Mouse (Mus musculus) gastrocnemius, postnatal 14 days (tissue): ENCODE data around the gene Prkd3. TPM values are rescaled to one million over a fixed set of nuclear protein-coding genes. Genes with fewer than 3 reads are reported as not detected.

Source experiments
- DNase-seq: peaks from one replicate; pipeline ENCODE4 v3.0.0; 2021; ENCODE audit warnings: mixed read lengths
- intact Hi-C: fragments of 180-260 bp; cut with DNase I; formaldehyde crosslinking; loops from one replicate; pipeline ENCODE4 v1.15.1; 2025; ENCODE audit warnings: low total_unique reads
- long read RNA-seq, 2 experiments: library from polyadenylated mRNA; stranded (forward); transcript quantifications; one replicate each; pipeline ENCODE4 v2.0.0; 2021
- total RNA-seq, 2 experiments: library from RNA; stranded (reverse); gene quantifications; 2 replicates each; pipeline ENCODE4 v1.2.3; 2021

The Prkd3 gene
- 10 to 100 TPM; 11.7 to 13.3 TPM for total RNA-seq
- long read RNA-seq, experiment 1, full-length matches to known transcripts: 3 of 7 reads
- long read RNA-seq, experiment 1, partial matches to known transcripts: 1 of 7 reads
- long read RNA-seq, experiment 1, other reads (novel, unspliced or antisense): 3 of 7 reads
- long read RNA-seq, experiment 2, full-length matches to known transcripts: 4 of 6 reads
- long read RNA-seq, experiment 2, partial matches to known transcripts: 1 of 6 reads
- long read RNA-seq, experiment 2, other reads (novel, unspliced or antisense): 1 of 6 reads

GRCm38 (mm10) chr17:79020208-79020983 lies at the start of gene Prkd3:
Prkd3 (minus strand) TSS chr17:79020816.
- DNase-seq: peak; percentile 65
- intact Hi-C loops: no loop called here

DNA sequence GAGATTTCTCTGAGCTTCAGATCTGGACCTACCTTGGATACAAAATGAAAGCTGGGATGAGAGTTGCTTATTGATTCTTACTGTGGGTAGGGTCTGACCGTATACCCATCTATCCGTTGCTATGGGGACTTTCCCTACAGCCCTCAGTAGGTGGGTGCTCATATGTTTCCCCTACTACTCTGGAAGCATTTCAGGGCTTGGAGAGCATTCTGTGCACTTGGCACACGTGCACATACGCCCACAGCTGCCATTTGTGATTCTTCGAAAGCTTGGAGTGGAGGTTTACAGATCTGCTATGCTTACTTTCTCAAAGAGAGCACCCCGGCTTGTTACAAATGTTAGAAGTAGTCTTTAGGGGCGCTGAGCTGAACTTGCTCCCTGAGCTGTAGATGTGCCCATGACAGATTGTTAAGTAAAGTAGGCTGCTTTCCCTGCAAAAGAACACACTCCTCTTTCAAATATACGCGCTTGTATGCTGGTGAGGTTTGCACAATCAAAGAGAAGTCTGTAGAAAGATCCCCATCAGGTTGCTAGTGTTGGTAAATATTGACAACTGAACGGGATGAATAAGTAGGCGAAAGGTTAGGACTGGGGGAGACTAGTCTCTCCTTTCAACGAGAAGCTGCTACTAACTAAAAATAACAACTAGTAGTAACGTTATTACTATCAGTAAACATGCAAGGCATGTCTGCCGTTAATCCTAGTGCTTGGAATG lies 49.3 kb upstream of the Prkd3 start:
- DNase-seq: no peak
- intact Hi-C loops: no loop called here

DNA sequence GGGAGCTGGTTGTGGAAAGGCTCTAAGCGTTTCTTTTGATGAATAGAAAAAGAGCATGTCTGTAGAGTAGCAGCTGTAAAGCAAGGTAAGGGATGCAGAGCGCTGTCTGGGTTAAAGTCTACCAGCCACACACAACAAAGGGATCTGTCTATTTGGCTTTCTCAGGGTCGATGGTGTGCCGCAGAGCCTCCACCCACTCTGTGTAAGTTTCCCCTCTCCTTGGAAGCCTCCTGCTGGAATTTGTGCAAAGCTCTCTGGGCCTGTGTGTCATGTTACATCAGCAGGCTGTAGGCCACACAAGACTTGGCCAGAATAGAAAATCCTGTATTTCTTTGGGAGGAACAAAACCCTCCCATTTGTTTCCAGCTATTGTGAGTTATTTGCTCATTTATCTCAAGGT lies 48.4 kb upstream of the Prkd3 start:
- intact Hi-C loops: no loop called here
- peak; percentile 33 for DNase-seq

DNA sequence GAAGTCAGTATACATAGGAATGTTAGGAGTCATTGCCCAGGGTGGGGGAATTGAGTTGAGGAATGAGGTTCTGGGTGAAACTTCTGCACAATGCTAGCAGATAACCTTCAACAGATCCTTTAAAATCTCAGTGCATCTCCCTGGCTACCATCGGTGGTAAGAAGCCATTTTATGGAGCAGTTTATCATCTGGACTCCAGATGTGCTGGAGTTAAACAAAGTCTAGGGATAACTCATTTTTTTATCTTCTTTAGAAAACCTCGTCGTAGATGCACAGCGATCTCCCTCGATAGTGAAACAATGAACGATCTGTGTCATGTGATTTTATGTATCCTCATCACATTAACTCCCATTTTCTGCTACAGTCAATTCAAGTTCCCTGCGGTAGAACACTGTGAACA lies 48.0 kb upstream of the Prkd3 start:
- intact Hi-C loops: no loop called here
- DNase-seq: no peak

DNA sequence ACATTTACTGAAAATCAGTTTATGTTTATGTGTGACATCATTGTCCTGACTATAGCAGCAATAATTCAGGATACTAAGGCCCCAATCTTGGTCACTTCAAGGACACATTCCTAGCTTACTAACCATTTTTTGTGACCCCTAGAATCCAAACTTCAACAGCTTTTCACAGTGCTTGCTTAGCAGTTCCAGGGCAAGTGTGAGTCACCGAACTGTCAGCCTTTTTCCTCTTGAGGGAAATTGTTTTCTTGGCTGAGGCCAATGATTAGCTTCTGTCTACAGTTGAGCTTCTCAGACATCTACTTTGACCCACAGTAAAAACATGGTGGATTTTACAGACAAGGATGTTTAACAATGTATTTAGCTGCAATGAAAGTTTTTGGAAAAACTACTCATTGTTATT lies 43.6 kb upstream of the Prkd3 start:
- intact Hi-C loops: no loop called here
- no peak for DNase-seq

- intact Hi-C loops: no loop called here
Measured at GRCm38 (mm10) chr17:79060221-79060620, 39.6 kb upstream of the Prkd3 start.

DNA sequence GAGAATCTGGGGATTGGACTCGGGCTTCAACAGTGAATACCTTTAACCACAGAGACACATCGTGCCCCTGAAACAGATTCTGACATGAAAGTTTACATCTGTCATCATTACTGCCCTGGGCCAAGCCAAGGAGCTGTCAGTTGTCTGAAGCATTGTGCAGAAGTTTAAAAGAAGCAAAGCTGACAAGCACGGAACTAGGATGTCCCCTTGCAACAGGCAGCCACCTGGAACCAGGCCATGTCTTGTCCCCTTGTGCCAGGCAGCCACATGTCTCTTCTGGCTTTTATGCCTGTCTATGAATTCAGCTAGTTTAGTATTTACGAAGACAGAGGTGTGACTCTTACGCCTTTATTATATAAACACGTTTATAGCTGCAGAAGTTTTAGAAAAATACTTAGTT lies 37.7 kb upstream of the Prkd3 start:
- DNase-seq: no peak
- intact Hi-C loops: no loop called here

More at GRCm38 (mm10) chr17:79060221-79060620, 39.6 kb upstream of the Prkd3 start:
- DNase-seq: no peak

DNA sequence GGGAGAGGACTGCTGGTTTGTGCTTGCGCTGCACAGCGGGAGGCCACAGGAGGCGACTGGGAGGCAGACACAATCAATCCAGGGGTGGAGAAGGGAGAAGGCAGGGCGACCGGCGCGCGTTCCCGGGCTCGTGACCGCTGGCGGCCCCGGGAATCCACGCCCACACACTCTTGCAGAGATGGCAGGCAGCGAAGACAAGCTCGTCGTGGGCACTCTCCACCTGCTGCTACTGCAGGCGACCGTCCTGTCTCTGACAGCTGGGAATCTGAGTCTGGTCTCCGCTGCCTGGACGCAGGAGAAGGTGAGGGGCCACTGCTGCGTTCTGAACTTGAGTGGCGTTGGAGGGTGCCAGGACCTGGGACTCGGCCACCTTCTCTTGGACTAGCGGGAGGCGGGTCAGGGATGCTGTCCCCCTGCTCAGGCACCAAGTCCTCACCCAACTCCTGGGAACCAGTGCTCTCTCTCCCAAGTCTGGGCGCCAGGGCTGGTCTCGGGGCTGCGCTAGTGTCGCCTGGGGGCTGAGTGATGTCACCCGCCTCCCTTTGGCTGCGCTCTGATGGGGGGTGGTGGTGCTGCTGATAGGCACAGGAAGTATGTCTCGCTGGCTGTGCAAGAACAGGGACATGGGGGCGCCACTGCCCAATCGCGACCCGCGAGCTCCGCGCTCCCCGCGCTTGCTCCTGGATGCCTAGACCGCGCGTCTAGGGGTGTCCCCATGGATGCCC lies 31.6 kb upstream of the Prkd3 start:
- peak; percentile 74 for DNase-seq
- intact Hi-C loops: no loop called here

DNA sequence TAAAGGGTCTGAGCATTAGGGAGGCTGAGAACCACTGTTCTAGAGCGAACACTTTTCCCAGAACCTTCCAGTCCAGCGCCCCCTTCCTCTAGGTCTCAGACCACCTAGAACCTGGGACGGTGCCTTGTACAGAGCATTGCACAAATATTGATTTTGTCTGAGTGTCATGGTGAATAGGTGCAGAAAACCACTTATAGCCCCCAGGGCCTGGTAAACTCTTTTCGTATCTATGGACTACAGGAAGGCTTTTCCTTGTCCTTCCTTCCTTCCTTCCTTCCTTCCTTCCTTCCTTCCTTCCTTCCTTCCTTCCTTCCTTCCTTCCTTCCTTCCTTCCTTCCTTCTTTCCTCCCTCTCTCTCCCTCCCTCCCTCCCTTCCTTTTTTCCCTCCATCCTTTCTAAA lies 31.0 kb upstream of the Prkd3 start, which contains the start of gene Qpct:
TSS of gene Qpct (plus strand) at position 301 of the 400 bp plus-strand sequence.
- intact Hi-C loops: no loop called here

GRCm38 (mm10) chr17:79043705-79044104 lies 23.1 kb upstream of the Prkd3 start:
- no peak for DNase-seq
- intact Hi-C loops: no loop called here

More for the DNA sequence above, 31.0 kb upstream of the Prkd3 start, which contains the start of gene Qpct:
- DNase-seq: no peak

GRCm38 (mm10) chr17:79039660-79040059 lies 19.0 kb upstream of the Prkd3 start:
- DNase-seq: no peak
- intact Hi-C loops: no loop called here

DNA sequence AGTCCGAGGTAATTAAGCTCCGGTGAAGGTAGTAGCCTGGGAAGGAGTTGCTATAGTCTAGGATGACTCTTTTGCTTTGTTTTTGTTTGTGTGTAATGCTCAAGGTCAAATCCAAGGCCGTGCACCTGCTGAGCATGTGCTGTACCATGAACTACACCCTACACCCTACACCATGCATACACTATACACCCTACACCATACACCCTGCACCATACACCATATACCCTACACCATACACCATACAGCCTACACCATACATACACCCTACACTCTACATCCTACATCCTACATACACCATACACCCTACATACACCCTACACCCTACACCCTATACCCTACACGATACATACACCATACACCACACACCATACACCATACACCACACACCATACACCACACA lies 12.2 kb upstream of the Prkd3 start:
- intact Hi-C loops: no loop called here
- no peak for DNase-seq

DNA sequence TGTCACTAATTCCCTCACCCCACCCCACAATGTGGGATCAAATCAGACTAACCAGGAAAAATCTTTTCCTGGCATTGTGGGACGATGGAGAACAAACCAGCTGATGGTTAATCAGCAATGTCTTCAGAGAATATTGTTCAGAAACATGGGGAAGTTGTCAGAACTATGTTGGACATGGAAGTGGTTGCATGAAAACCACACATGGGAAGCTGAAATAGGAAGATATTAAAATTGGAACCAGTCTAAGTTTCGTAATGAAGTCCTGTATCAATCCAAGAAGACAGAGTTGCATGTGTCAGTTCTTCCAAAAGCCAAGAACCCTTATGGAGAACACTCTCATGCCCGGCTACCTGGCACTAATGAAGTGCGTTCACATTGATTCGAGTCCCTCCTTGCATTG lies 11.0 kb upstream of the Prkd3 start:
- DNase-seq: no peak
- intact Hi-C loops: no loop called here

DNA sequence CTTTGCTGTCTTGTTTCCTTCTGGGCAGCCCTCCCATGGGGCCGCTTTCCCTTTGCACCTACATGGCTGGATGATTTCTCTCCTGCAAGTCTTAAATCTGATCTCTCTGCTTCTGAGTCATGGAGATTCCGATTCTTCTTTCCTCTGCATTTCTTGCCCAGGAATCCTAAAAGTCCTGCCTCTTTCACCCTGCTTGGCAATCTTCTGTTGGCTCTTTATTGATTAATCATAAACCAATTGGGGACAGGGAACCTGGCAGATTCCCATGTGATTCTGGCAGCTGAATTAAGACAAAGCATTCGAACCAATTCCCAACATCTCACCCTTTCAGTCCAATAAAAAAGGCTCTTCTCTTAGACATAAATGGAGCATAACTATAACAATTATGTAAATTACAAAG lies 8.6 kb upstream of the Prkd3 start:
- no peak for DNase-seq
- intact Hi-C loops: no loop called here

DNA sequence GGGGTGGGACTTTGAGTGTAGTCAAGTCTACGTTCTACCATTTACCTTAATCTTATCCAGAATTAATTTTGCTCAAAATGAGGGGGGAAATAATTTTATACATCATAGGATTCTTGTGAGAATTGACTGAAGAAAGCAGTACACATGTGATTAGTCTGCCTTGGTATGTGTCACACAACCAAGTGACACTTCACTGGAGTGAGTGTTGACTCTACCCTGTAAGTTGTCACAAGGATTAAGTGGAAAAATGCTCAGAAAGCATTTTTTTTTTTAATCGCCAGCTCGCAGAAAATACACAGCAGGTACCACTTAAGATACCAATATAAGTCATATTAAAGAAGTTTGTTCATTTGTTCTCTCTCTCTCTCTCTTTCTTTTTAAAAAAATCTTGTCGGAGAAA lies 3.9 kb upstream of the Prkd3 start:
- no peak for DNase-seq
- intact Hi-C loops: no loop called here

DNA sequence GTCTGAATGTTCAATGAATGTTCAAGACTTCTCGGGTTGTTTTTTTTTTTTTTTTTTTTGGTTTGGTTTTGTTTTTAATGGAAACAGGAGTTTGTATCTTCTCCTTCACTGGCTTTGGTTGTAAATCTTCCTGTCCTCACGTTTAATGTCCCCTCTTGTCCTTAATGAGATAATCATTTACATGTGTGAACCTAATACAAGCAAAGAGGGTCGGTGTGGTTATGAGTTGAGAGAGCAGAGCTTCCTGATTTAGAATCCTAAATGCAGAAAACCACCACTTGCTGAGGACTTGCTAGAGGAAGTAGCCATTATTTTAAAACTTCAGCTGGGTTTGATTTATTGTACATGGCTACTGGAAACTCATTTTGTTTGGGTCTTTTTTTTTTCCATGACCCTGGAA lies 2.1 kb upstream of the Prkd3 start:
- intact Hi-C loops: no loop called here
- no peak for DNase-seq

DNA sequence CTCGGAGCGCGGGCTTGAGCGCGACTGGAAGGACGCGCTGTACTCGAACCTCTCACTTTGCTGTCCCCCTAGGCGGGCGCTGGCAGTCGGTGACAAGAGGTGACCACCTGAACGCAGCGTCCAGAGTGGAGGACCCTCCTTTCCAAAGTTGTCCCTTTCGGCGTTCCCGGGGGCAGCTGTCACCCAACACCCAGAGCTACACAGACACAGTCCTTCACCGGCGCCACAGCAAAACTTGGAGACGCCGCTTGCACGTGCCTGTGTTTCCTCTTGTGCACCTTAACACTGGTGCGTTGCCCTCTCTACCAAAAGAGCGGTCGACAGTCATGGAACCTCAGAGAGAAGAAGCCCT lies 344 bp upstream of the Prkd3 start:
- DNase-seq: no peak
- intact Hi-C loops: no loop called here

DNA sequence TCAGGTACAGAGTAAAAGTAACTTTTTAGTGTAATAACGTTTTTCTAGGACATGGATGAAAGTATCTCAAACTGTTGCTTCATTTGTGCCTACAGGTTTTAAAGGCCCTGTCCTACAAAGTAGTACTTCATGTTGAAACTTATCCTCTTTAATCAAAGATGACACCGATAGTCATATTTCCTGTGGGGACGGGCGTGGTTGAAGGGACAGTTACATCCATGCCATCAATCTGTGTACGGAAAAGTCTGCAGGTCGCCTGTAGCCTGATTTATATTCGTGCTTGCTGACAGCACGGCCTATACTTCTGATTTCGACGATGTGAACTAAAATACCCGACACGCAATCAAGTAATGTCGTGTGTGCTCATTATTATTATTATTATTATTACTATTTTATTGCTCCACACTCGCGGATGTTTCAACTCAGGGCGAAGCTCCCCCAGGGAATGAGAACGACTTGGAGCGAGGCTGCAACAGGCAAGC lies 849 bp downstream of the Prkd3 start:
- no peak for DNase-seq
- intact Hi-C loops: no loop called here

DNA sequence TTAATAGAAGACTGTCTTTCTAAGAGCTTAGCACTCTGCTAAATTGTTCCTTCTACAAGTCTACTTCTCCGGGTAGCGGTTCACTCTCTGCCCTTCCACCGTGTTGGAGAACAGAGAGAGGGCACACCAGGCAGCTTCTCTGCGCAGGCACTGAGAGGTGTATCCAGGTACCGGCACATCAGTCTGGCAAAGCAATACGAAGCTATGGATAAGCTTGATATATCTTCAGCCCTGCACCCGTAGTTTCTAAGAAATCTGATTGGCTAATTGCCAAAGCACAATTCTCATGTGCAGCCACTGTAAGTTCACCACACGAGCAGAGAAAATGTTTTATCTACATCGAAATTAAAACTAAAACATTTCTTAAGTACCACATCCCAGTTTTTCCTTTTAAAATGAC lies 2.2 kb downstream of the Prkd3 start:
- intact Hi-C loops: no loop called here
- DNase-seq: no peak

GRCm38 (mm10) chr17:79015831-79016230 lies 4.8 kb downstream of the Prkd3 start:
- intact Hi-C loops: no loop called here
- no peak for DNase-seq
